Mouse (Mus musculus): ENCODE measurements around the gene Pnpla5. TPM values are rescaled to one million over a fixed set of nuclear protein-coding genes. Genes with fewer than 3 reads are reported as not detected.
"Not testable (repeated sequence)": the region's sequence is repeated elsewhere in the genome, so short reads cannot be mapped to it uniquely, and the experiment has no call there.

Gene Pnpla5
- polyA plus RNA-seq, 1 experiment from 2014 or later, result not detected

GRCm38 (mm10) chr15:84105105-84105923 lies 17.7 kb downstream of the Pnpla5 start, which contains the start of gene Sult4a1:
Gene Sult4a1 (minus strand): TSS chr15:84105754.
- Histone ChIP-seq H3K4me1 (ENCODE audit: control insufficient read depth, insufficient read depth, low read depth, low read length) (peaks cover 28% of the 10 kb centered on the region), H3K4me3 (ENCODE audit: low read length) (peak within 1 kb of the TSS; percentile 73), H3K36me3 (ENCODE audit: control insufficient read depth, insufficient read depth, low read length) (no peaks in the 10 kb centered on the region), H3K9me3 (ENCODE audit: control insufficient read depth, low read length) (no peaks in the 10 kb centered on the region), H3K27ac (ENCODE audit: low read depth, low read length) (peak within 1 kb of the TSS; percentile 71), H3K4me2 (ENCODE audit: low read length) (peak within 1 kb of the TSS; percentile 79), H3K27me3 (replicated peaks; ENCODE audit: control insufficient read depth, insufficient read depth, low read length) (peaks cover 5% of the 10 kb centered on the region; the same call in 1 of the 2 replicates), H3K9ac (ENCODE audit: low read depth, low read length) (peak within 1 kb of the TSS; percentile 85)
- WGBS, result 2% methylated on average over 70 of the region's 77 CpGs
- peak; percentile 68 for ATAC-seq

- Histone ChIP-seq H3K36me3 (ENCODE audit: control insufficient read depth, insufficient read depth, low read length) (no peaks in the 10 kb centered on the region), H3K4me3 (ENCODE audit: low read length) (peak overlapping the region; percentile 73), H3K27me3 (replicated peaks; ENCODE audit: control insufficient read depth, insufficient read depth, low read length) (peaks cover 5% of the 10 kb centered on the region; the same call in 1 of the 2 replicates), H3K4me1 (ENCODE audit: control insufficient read depth, insufficient read depth, low read depth, low read length) (peaks cover 28% of the 10 kb centered on the region), H3K9ac (ENCODE audit: low read depth, low read length) (peak overlapping the region; percentile 85), H3K4me2 (ENCODE audit: low read length) (peak overlapping the region; percentile 79), H3K9me3 (ENCODE audit: control insufficient read depth, low read length) (no peaks in the 10 kb centered on the region), H3K27ac (ENCODE audit: low read depth, low read length) (no peak overlapping the region)
- 82% methylated on average over 7 of the region's 7 CpGs for WGBS
- peak; percentile 4; the same call in 1 of the 2 replicates for ATAC-seq
These were observed 18.3 kb downstream of the Pnpla5 start for GRCm38 (mm10) chr15:84104626-84105025.

- H3K4me2 ChIP-seq (ENCODE audit: low read length); H3K27me3 ChIP-seq (replicated peaks; ENCODE audit: control insufficient read depth, insufficient read depth, low read length); ATAC-seq; H3K9me3 ChIP-seq (ENCODE audit: control insufficient read depth, low read length); H3K4me1 ChIP-seq (ENCODE audit: control insufficient read depth, insufficient read depth, low read depth, low read length); H3K36me3 ChIP-seq (ENCODE audit: control insufficient read depth, insufficient read depth, low read length); H3K27ac ChIP-seq (ENCODE audit: low read depth, low read length); H3K9ac ChIP-seq (ENCODE audit: low read depth, low read length); H3K4me3 ChIP-seq (ENCODE audit: low read length): not testable (repeated sequence)
- 88% methylated on average over 15 of the region's 15 CpGs for WGBS
These were observed 25.4 kb downstream of the Pnpla5 start for GRCm38 (mm10) chr15:84097536-84097935.

- Histone ChIP-seq H3K27ac (ENCODE audit: low read depth, low read length) (peak overlapping the region; percentile 27; the same call in 1 of the 2 replicates), H3K9ac (ENCODE audit: low read depth, low read length) (no peak overlapping the region), H3K9me3 (ENCODE audit: control insufficient read depth, low read length) (no peaks in the 10 kb centered on the region), H3K4me2 (ENCODE audit: low read length) (no peak overlapping the region), H3K4me3 (ENCODE audit: low read length) (no peak overlapping the region), H3K27me3 (replicated peaks; ENCODE audit: control insufficient read depth, insufficient read depth, low read length) (no peaks in the 10 kb centered on the region), H3K36me3 (ENCODE audit: control insufficient read depth, insufficient read depth, low read length) (no peaks in the 10 kb centered on the region), H3K4me1 (ENCODE audit: control insufficient read depth, insufficient read depth, low read depth, low read length) (peaks cover 3% of the 10 kb centered on the region; the same call in 1 of the 2 replicates)
- peak; percentile 75 for ATAC-seq
- WGBS, result 73% methylated on average over 8 of the region's 8 CpGs
These were observed 26.9 kb downstream of the Pnpla5 start for GRCm38 (mm10) chr15:84096051-84096450.

- H3K27ac ChIP-seq (ENCODE audit: low read depth, low read length), result no peak overlapping the region; the same call in 1 of the 2 replicates
- H3K4me2 ChIP-seq (ENCODE audit: low read length), result no peak overlapping the region
- H3K4me3 ChIP-seq (ENCODE audit: low read length), result no peak overlapping the region
- H3K36me3 ChIP-seq (ENCODE audit: control insufficient read depth, insufficient read depth, low read length), result peaks cover under 1% of the 10 kb centered on the region; the same call in 1 of the 2 replicates
- H3K9me3 ChIP-seq (ENCODE audit: control insufficient read depth, low read length), result no peaks in the 10 kb centered on the region
- ATAC-seq, result no peak
- no peak overlapping the region for H3K9ac ChIP-seq (ENCODE audit: low read depth, low read length)
- WGBS, result 62% methylated on average over 7 of the region's 7 CpGs
- H3K27me3 ChIP-seq (replicated peaks; ENCODE audit: control insufficient read depth, insufficient read depth, low read length), result no peaks in the 10 kb centered on the region
- H3K4me1 ChIP-seq (ENCODE audit: control insufficient read depth, insufficient read depth, low read depth, low read length), result peaks cover 3% of the 10 kb centered on the region; the same call in 1 of the 2 replicates
These were observed 28.1 kb downstream of the Pnpla5 start for GRCm38 (mm10) chr15:84094921-84095320.

- H3K4me3 ChIP-seq (ENCODE audit: low read length), result no peak overlapping the region
- peaks cover 7% of the 10 kb centered on the region for H3K36me3 ChIP-seq (ENCODE audit: control insufficient read depth, insufficient read depth, low read length)
- WGBS, result 43% methylated on average over 9 of the region's 9 CpGs
- H3K4me1 ChIP-seq (ENCODE audit: control insufficient read depth, insufficient read depth, low read depth, low read length), result no peaks in the 10 kb centered on the region
- H3K9ac ChIP-seq (ENCODE audit: low read depth, low read length), result no peak overlapping the region
- no peaks in the 10 kb centered on the region for H3K27me3 ChIP-seq (replicated peaks; ENCODE audit: control insufficient read depth, insufficient read depth, low read length)
- H3K9me3 ChIP-seq (ENCODE audit: control insufficient read depth, low read length), result no peaks in the 10 kb centered on the region
- no peak overlapping the region for H3K27ac ChIP-seq (ENCODE audit: low read depth, low read length)
- no peak overlapping the region for H3K4me2 ChIP-seq (ENCODE audit: low read length)
- no peak for ATAC-seq
These were observed 36.2 kb downstream of the Pnpla5 start for GRCm38 (mm10) chr15:84086775-84087174.

GRCm38 (mm10) chr15:84086364-84086763 lies 36.6 kb downstream of the Pnpla5 start:
- H3K9ac ChIP-seq (ENCODE audit: low read depth, low read length), result no peak overlapping the region
- WGBS, result 36% methylated on average over 12 of the region's 12 CpGs
- H3K27me3 ChIP-seq (replicated peaks; ENCODE audit: control insufficient read depth, insufficient read depth, low read length), result no peaks in the 10 kb centered on the region
- H3K27ac ChIP-seq (ENCODE audit: low read depth, low read length), result no peak overlapping the region
- ATAC-seq, result no peak
- H3K9me3 ChIP-seq (ENCODE audit: control insufficient read depth, low read length), result no peaks in the 10 kb centered on the region
- no peaks in the 10 kb centered on the region for H3K4me1 ChIP-seq (ENCODE audit: control insufficient read depth, insufficient read depth, low read depth, low read length)
- no peak overlapping the region for H3K4me2 ChIP-seq (ENCODE audit: low read length)
- H3K36me3 ChIP-seq (ENCODE audit: control insufficient read depth, insufficient read depth, low read length), result peaks cover 7% of the 10 kb centered on the region
- no peak overlapping the region for H3K4me3 ChIP-seq (ENCODE audit: low read length)

- Histone ChIP-seq H3K9ac (ENCODE audit: low read depth, low read length) (no peak overlapping the region), H3K4me1 (ENCODE audit: control insufficient read depth, insufficient read depth, low read depth, low read length) (no peaks in the 10 kb centered on the region), H3K4me3 (ENCODE audit: low read length) (no peak overlapping the region), H3K27ac (ENCODE audit: low read depth, low read length) (no peak overlapping the region), H3K27me3 (replicated peaks; ENCODE audit: control insufficient read depth, insufficient read depth, low read length) (no peaks in the 10 kb centered on the region), H3K9me3 (ENCODE audit: control insufficient read depth, low read length) (no peaks in the 10 kb centered on the region), H3K36me3 (ENCODE audit: control insufficient read depth, insufficient read depth, low read length) (peaks cover 2% of the 10 kb centered on the region; the same call in 1 of the 2 replicates), H3K4me2 (ENCODE audit: low read length) (no peak overlapping the region)
- no peak for ATAC-seq
- 80% methylated on average over 7 of the region's 7 CpGs for WGBS
These were observed 42.9 kb downstream of the Pnpla5 start for GRCm38 (mm10) chr15:84080069-84080468.

GRCm38 (mm10) chr15:84079519-84079918 lies 43.5 kb downstream of the Pnpla5 start:
- H3K36me3 ChIP-seq (ENCODE audit: control insufficient read depth, insufficient read depth, low read length), result no peaks in the 10 kb centered on the region
- 84% methylated on average over 2 of the region's 2 CpGs for WGBS
- no peak for ATAC-seq

More at GRCm38 (mm10) chr15:84079519-84079918, 43.5 kb downstream of the Pnpla5 start:
- Histone ChIP-seq H3K4me1 (ENCODE audit: control insufficient read depth, insufficient read depth, low read depth, low read length) (peaks cover 4% of the 10 kb centered on the region), H3K27me3 (replicated peaks; ENCODE audit: control insufficient read depth, insufficient read depth, low read length) (no peaks in the 10 kb centered on the region), H3K9ac (ENCODE audit: low read depth, low read length) (no peak overlapping the region), H3K4me3 (ENCODE audit: low read length) (no peak overlapping the region), H3K4me2 (ENCODE audit: low read length) (no peak overlapping the region), H3K27ac (ENCODE audit: low read depth, low read length) (no peak overlapping the region), H3K9me3 (ENCODE audit: control insufficient read depth, low read length) (no peaks in the 10 kb centered on the region)
